31 mouse cellular contexts compared by ENCODE assay signal in genomic region chr1:186880391-186880790, GRCm38 (mm10).
"Had no signal": no experiment of that assay in that cellular context is flagged by ENCODE, and none has a peak within 500 bp of the region (broad histone marks: within the 10 kb centered on the region; RNA-seq: fewer than 3 reads in every experiment).

No protein-coding gene starts in this region.

- ATAC-seq: liver, embryonic 12.5 days; liver, postnatal 0 days; lung, postnatal 0 days; midbrain, embryonic 13.5 days; midbrain, embryonic 15.5 days; midbrain, embryonic 16.5 days had no signal

- H3K4me1 ChIP-seq: limb, embryonic 10.5 days; limb, embryonic 12.5 days; limb, embryonic 13.5 days; limb, embryonic 15.5 days; liver, embryonic 12.5 days; liver, embryonic 13.5 days; liver, embryonic 15.5 days; lung, embryonic 15.5 days; megakaryocyte, embryonic 14.5 days; midbrain, embryonic 10.5 days; midbrain, embryonic 12.5 days; midbrain, embryonic 13.5 days; midbrain, embryonic 15.5 days; neural tube, embryonic 12.5 days had no signal

- H3K9ac ChIP-seq: limb, embryonic 12.5 days; limb, embryonic 13.5 days; limb, embryonic 15.5 days; liver, embryonic 12.5 days; liver, embryonic 13.5 days; liver, embryonic 14.5 days; liver, embryonic 15.5 days; liver, postnatal 0 days; lung, embryonic 14.5 days; lung, embryonic 15.5 days; midbrain, embryonic 12.5 days; midbrain, embryonic 13.5 days; midbrain, embryonic 15.5 days; neural tube, embryonic 12.5 days had no signal

- H3K9me3 ChIP-seq: limb, embryonic 10.5 days; limb, embryonic 12.5 days; limb, embryonic 13.5 days; limb, embryonic 15.5 days; liver, embryonic 12.5 days; liver, embryonic 13.5 days; liver, embryonic 15.5 days; lung, embryonic 15.5 days; midbrain, embryonic 10.5 days; midbrain, embryonic 12.5 days; midbrain, embryonic 13.5 days; midbrain, embryonic 15.5 days; neural tube, embryonic 12.5 days had no signal

- H3K4me3 ChIP-seq: limb, embryonic 10.5 days; limb, embryonic 12.5 days; limb, embryonic 13.5 days; limb, embryonic 15.5 days; liver, embryonic 12.5 days; liver, embryonic 13.5 days; liver, embryonic 15.5 days; lung, embryonic 15.5 days; megakaryocyte, embryonic 14.5 days; midbrain, embryonic 10.5 days; midbrain, embryonic 12.5 days; midbrain, embryonic 13.5 days; midbrain, embryonic 15.5 days; myocyte; neural tube, embryonic 12.5 days had no signal

- H3K4me2 ChIP-seq: limb, embryonic 12.5 days; limb, embryonic 13.5 days; limb, embryonic 15.5 days; liver, embryonic 11.5 days; liver, embryonic 12.5 days; liver, embryonic 13.5 days; liver, embryonic 15.5 days; lung, embryonic 14.5 days; lung, embryonic 15.5 days; midbrain, embryonic 11.5 days; midbrain, embryonic 12.5 days; midbrain, embryonic 13.5 days; midbrain, embryonic 15.5 days; neural tube, embryonic 12.5 days had no signal

- H3K27ac ChIP-seq: limb, embryonic 10.5 days; limb, embryonic 12.5 days; limb, embryonic 13.5 days; limb, embryonic 15.5 days; liver, embryonic 12.5 days; liver, embryonic 13.5 days; liver, embryonic 14.5 days; liver, embryonic 15.5 days; lung, embryonic 15.5 days; macrophage; midbrain, embryonic 10.5 days; midbrain, embryonic 12.5 days; midbrain, embryonic 13.5 days; midbrain, embryonic 15.5 days; neural tube, embryonic 12.5 days had no signal

- DNase-seq: left cerebral cortex, postnatal 4 days; liver; liver, embryonic 13.5 days; liver, postnatal 0 days; lung, adult 18-20 months; lung, adult 2 months; lung, embryonic 14.5 days; lung, postnatal 10 days; lung, postnatal 14 days; lung, postnatal 36 days; lung, postnatal 4 days had no signal

- H3K27me3 ChIP-seq: limb, embryonic 12.5 days; limb, embryonic 13.5 days; limb, embryonic 15.5 days; liver, embryonic 12.5 days; liver, embryonic 13.5 days; liver, embryonic 15.5 days; lung, embryonic 15.5 days; megakaryocyte, embryonic 14.5 days; midbrain, embryonic 12.5 days; midbrain, embryonic 13.5 days; midbrain, embryonic 15.5 days; neural tube, embryonic 12.5 days had no signal

- H3K36me3 ChIP-seq: limb, embryonic 10.5 days; limb, embryonic 12.5 days; limb, embryonic 13.5 days; limb, embryonic 15.5 days; liver, embryonic 12.5 days; liver, embryonic 13.5 days; liver, embryonic 15.5 days; lung, embryonic 15.5 days; midbrain, embryonic 10.5 days; midbrain, embryonic 12.5 days; midbrain, embryonic 13.5 days; midbrain, embryonic 15.5 days; neural tube, embryonic 12.5 days had no signal
